Mouse (Mus musculus): Measurements from ENCODE around the gene Iqcd. TPM values are rescaled to one million over a fixed set of nuclear protein-coding genes. Genes with fewer than 3 reads are reported as not detected.

The Iqcd gene
- polyA plus RNA-seq, 1 experiment, result 0.94 TPM

- peaks cover 4% of the 10 kb centered on the region for H3K9me3 ChIP-seq
- peaks cover 78% of the 10 kb centered on the region for H3K4me1 ChIP-seq
- peaks cover 4% of the 10 kb centered on the region for H3K27me3 ChIP-seq (replicated peaks)
- H3K4me3 ChIP-seq (replicated peaks), result peak overlapping the region; percentile 43
- peaks cover 52% of the 10 kb centered on the region for H3K36me3 ChIP-seq (replicated peaks; ENCODE audit: low read length)
- TF ChIP-seq GATA1 (IDR thresholded peaks at IDR 0.05; ENCODE audit: borderline replicate concordance, low read length) (no peak), FLI1 (IDR thresholded peaks at IDR 0.05; ENCODE audit: low read length) (no peak)
These were observed 8.8 kb upstream of the Iqcd start for GRCm38 (mm10) chr5:120579898-120580626.

GRCm38 (mm10) chr5:120582002-120582401 is 6.8 kb upstream of the Iqcd start:
- Histone ChIP-seq H3K9me3 (peaks cover 4% of the 10 kb centered on the region), H3K27me3 (replicated peaks) (peaks cover 4% of the 10 kb centered on the region), H3K4me3 (replicated peaks) (no peak overlapping the region), H3K36me3 (replicated peaks; ENCODE audit: low read length) (peaks cover 51% of the 10 kb centered on the region), H3K4me1 (peaks cover 81% of the 10 kb centered on the region)
- TF ChIP-seq FLI1 (IDR thresholded peaks at IDR 0.05; ENCODE audit: low read length) (no peak), GATA1 (IDR thresholded peaks at IDR 0.05; ENCODE audit: borderline replicate concordance, low read length) (no peak)

GRCm38 (mm10) chr5:120583511-120583910 is 5.3 kb upstream of the Iqcd start:
- peaks cover 4% of the 10 kb centered on the region for H3K27me3 ChIP-seq (replicated peaks)
- H3K9me3 ChIP-seq, result peaks cover 4% of the 10 kb centered on the region
- H3K36me3 ChIP-seq (replicated peaks; ENCODE audit: low read length), result peaks cover 51% of the 10 kb centered on the region
- no peak for TF ChIP-seq GATA1 (IDR thresholded peaks at IDR 0.05; ENCODE audit: borderline replicate concordance, low read length)
- TF ChIP-seq FLI1 (IDR thresholded peaks at IDR 0.05; ENCODE audit: low read length), result no peak
- H3K4me1 ChIP-seq, result peaks cover 78% of the 10 kb centered on the region
- no peak overlapping the region for H3K4me3 ChIP-seq (replicated peaks)

- peaks cover 70% of the 10 kb centered on the region for H3K4me1 ChIP-seq
- peaks cover 49% of the 10 kb centered on the region for H3K36me3 ChIP-seq (replicated peaks; ENCODE audit: low read length)
- H3K9me3 ChIP-seq, result peaks cover 4% of the 10 kb centered on the region
- peaks cover 2% of the 10 kb centered on the region for H3K27me3 ChIP-seq (replicated peaks)
- TF ChIP-seq GATA1 (IDR thresholded peaks at IDR 0.05; ENCODE audit: borderline replicate concordance, low read length) (no peak), FLI1 (IDR thresholded peaks at IDR 0.05; ENCODE audit: low read length) (no peak)
- no peak overlapping the region for H3K4me3 ChIP-seq (replicated peaks)
These were observed 3.8 kb upstream of the Iqcd start for GRCm38 (mm10) chr5:120584968-120585367.

GRCm38 (mm10) chr5:120586741-120587615 is 1.8 kb upstream of the Iqcd start:
- TF ChIP-seq FLI1 (IDR thresholded peaks at IDR 0.05; ENCODE audit: low read length) (no peak), GATA1 (IDR thresholded peaks at IDR 0.05; ENCODE audit: borderline replicate concordance, low read length) (no peak)
- H3K9me3 ChIP-seq, result peaks cover 5% of the 10 kb centered on the region
- H3K4me3 ChIP-seq (replicated peaks), result peak overlapping the region; percentile 98
- peaks cover 58% of the 10 kb centered on the region for H3K4me1 ChIP-seq
- peaks cover 31% of the 10 kb centered on the region for H3K36me3 ChIP-seq (replicated peaks; ENCODE audit: low read length)
- H3K27me3 ChIP-seq (replicated peaks), result no peaks in the 10 kb centered on the region

GRCm38 (mm10) chr5:120587616-120587926 is 1.2 kb upstream of the Iqcd start:
- TF ChIP-seq FLI1 (IDR thresholded peaks at IDR 0.05; ENCODE audit: low read length) (no peak), GATA1 (IDR thresholded peaks at IDR 0.05; ENCODE audit: borderline replicate concordance, low read length) (no peak)
- Histone ChIP-seq H3K27me3 (replicated peaks) (no peaks in the 10 kb centered on the region), H3K36me3 (replicated peaks; ENCODE audit: low read length) (peaks cover 27% of the 10 kb centered on the region), H3K4me3 (replicated peaks) (peak overlapping the region; percentile 98), H3K9me3 (peaks cover 11% of the 10 kb centered on the region), H3K4me1 (peaks cover 54% of the 10 kb centered on the region)

GRCm38 (mm10) chr5:120587940-120588568 is 762 bp upstream of the Iqcd start:
- peaks cover 11% of the 10 kb centered on the region for H3K9me3 ChIP-seq
- H3K36me3 ChIP-seq (replicated peaks; ENCODE audit: low read length), result peaks cover 24% of the 10 kb centered on the region
- TF ChIP-seq FLI1 (IDR thresholded peaks at IDR 0.05; ENCODE audit: low read length), result no peak
- no peak for TF ChIP-seq GATA1 (IDR thresholded peaks at IDR 0.05; ENCODE audit: borderline replicate concordance, low read length)
- peaks cover 53% of the 10 kb centered on the region for H3K4me1 ChIP-seq
- H3K27me3 ChIP-seq (replicated peaks), result no peaks in the 10 kb centered on the region
- peak overlapping the region; percentile 98 for H3K4me3 ChIP-seq (replicated peaks)

- H3K4me1 ChIP-seq, result peaks cover 51% of the 10 kb centered on the region
These were observed 1.7 kb downstream of the Iqcd start for GRCm38 (mm10) chr5:120590356-120591010.

GRCm38 (mm10) chr5:120592141-120592540 is 3.3 kb downstream of the Iqcd start:
- no peaks in the 10 kb centered on the region for H3K36me3 ChIP-seq (replicated peaks; ENCODE audit: low read length)
- TF ChIP-seq FLI1 (IDR thresholded peaks at IDR 0.05; ENCODE audit: low read length) (no peak), GATA1 (IDR thresholded peaks at IDR 0.05; ENCODE audit: borderline replicate concordance, low read length) (no peak)
- H3K27me3 ChIP-seq (replicated peaks), result peaks cover 18% of the 10 kb centered on the region
- no peak overlapping the region for H3K4me3 ChIP-seq (replicated peaks)
- peaks cover 9% of the 10 kb centered on the region; the same call in 1 of the 2 replicates for H3K9me3 ChIP-seq
- peaks cover 53% of the 10 kb centered on the region for H3K4me1 ChIP-seq

More at GRCm38 (mm10) chr5:120590356-120591010, 1.7 kb downstream of the Iqcd start:
- Histone ChIP-seq H3K9me3 (peaks cover 9% of the 10 kb centered on the region; the same call in 1 of the 2 replicates), H3K4me3 (replicated peaks) (no peak overlapping the region), H3K36me3 (replicated peaks; ENCODE audit: low read length) (peaks cover under 1% of the 10 kb centered on the region), H3K27me3 (replicated peaks) (peaks cover 2% of the 10 kb centered on the region)
- no peak for TF ChIP-seq GATA1 (IDR thresholded peaks at IDR 0.05; ENCODE audit: borderline replicate concordance, low read length)
- no peak for TF ChIP-seq FLI1 (IDR thresholded peaks at IDR 0.05; ENCODE audit: low read length)

Measured in megakaryocyte, embryonic 14.5 days (primary cell).